Mouse (Mus musculus) embryonic stem cell, embryonic (primary cell): ENCODE measurements around the gene Prss53.

ENCODE experiments used
- CTCF ChIA-PET, 4 experiments: fragments of 300-600 bp in 2 of 4; fragments of 350-600 bp in 2 of 4; sonication (Branson Sonifier 250); formaldehyde crosslinking; loops; one replicate each; lab custom pipeline; 2022; ENCODE audit warnings: inconsistent platforms in 2 of 4; lab: Charles Lee
- POLR2A ChIA-PET, 4 experiments: fragments of 300-600 bp in 2 of 4; fragments of 350-600 bp in 2 of 4; sonication (Branson Sonifier 250); formaldehyde crosslinking; loops; one replicate each; lab custom pipeline; 2022; ENCODE audit warnings: antibody characterized with exemption in 4 of 4, inconsistent platforms in 1 of 4; lab: Charles Lee

The Prss53 gene

GRCm38 (mm10) chr7:127876041-127876466 lies 14.7 kb downstream of the Prss53 start, which contains the start of gene Zfp646:
Zfp646 (plus strand) TSS chr7:127876221.
- CTCF ChIA-PET, result interaction anchor here in 3 of 4 experiments (0.6 to 2.3 kb wide), 11 partner anchors 8 to 201 kb away, joined by 3 to 12 read pairs (median 4); partner anchors contain the start of genes Gm21974 (in 1 of the 3) and Vkorc1 (in 1 of the 3)
- POLR2A ChIA-PET, result interaction anchor here (0.6 to 5.6 kb wide), 65 partner anchors 8 to 1449 kb away, joined by 3 to 72 read pairs (median 4); partner anchors contain the start of genes Gm21974 (in 3 of the 4), Vkorc1 (in 3 of the 4), Fus (in 2 of the 4) and Kat8 (in 2 of the 4)

GRCm38 (mm10) chr7:127875627-127876001 lies 15.2 kb downstream of the Prss53 start:
- ChIA-PET CTCF (interaction anchor here in 3 of 4 experiments (0.7 to 2.3 kb wide), 9 partner anchors 9 to 200 kb away, joined by 3 to 12 read pairs (median 4); partner anchors contain the start of genes Gm21974 (in 1 of the 3) and Vkorc1 (in 1 of the 3)), POLR2A (interaction anchor here (0.5 to 5.6 kb wide), 46 partner anchors 8 to 1448 kb away, joined by 3 to 72 read pairs (median 5); partner anchors contain the start of genes Gm21974 (in 3 of the 4), Vkorc1 (in 3 of the 4), Fus (in 2 of the 4) and Kat8 (in 2 of the 4))

GRCm38 (mm10) chr7:127874812-127875626 lies 15.8 kb downstream of the Prss53 start:
- POLR2A ChIA-PET, result interaction anchor here (0.5 to 5.6 kb wide), 37 partner anchors 7 to 1448 kb away, joined by 3 to 72 read pairs (median 6); partner anchors contain the start of genes Fus (in 2 of the 4), Gm21974 (in 2 of the 4), Kat8 (in 2 of the 4) and Vkorc1 (in 2 of the 4)
- CTCF ChIA-PET, result interaction anchor here in 2 of 4 experiments (0.5 to 2.3 kb wide), 4 partner anchors 8 to 189 kb away, joined by 4 to 12 read pairs (median 6); partner anchors contain the start of gene Kat8 (in 1 of the 2)

- POLR2A ChIA-PET, result interaction anchor here (0.6 to 3.5 kb wide), 35 partner anchors 9 to 213 kb away, joined by 3 to 30 read pairs (median 4); partner anchors contain the start of genes Hsd3b7 (in 2 of the 4), Orai3 (in 2 of the 4), Bckdk (in 1 of the 4) and Gm21974 (in 1 of the 4)
- CTCF ChIA-PET, result interaction anchor here (0.6 to 2.5 kb wide), 34 partner anchors 9 to 214 kb away, joined by 3 to 10 read pairs (median 4); partner anchors contain the start of genes Bcl7c (in 1 of the 4), Ctf1 (in 1 of the 4), Fus (in 1 of the 4) and Gm21974 (in 1 of the 4)
These were observed 20.5 kb downstream of the Prss53 start for GRCm38 (mm10) chr7:127870136-127870821.

GRCm38 (mm10) chr7:127869149-127869810 lies 21.5 kb downstream of the Prss53 start:
- ChIA-PET CTCF (interaction anchor here in 3 of 4 experiments (0.6 to 3.0 kb wide), 6 partner anchors 66 to 194 kb away, joined by 3 to 14 read pairs (median 6); partner anchors contain the start of gene Hsd3b7 (in 1 of the 3)), POLR2A (interaction anchor here in 3 of 4 experiments (0.5 to 4.0 kb wide), 29 partner anchors 8 to 212 kb away, joined by 3 to 30 read pairs (median 4); partner anchors contain the start of genes Hsd3b7 (in 2 of the 3), Bckdk (in 1 of the 3), Gm21974 (in 1 of the 3) and Orai3 (in 1 of the 3))

- POLR2A ChIA-PET, result interaction anchor here (0.7 to 4.4 kb wide), 78 partner anchors 8 to 371 kb away, joined by 3 to 37 read pairs (median 5); partner anchors contain the start of genes Kat8 (in 3 of the 4), Zfp646 (in 3 of the 4), Zfp668 (in 3 of the 4) and Fus (in 2 of the 4)
- CTCF ChIA-PET, result interaction anchor here in 3 of 4 experiments (0.6 to 3.2 kb wide), 25 partner anchors 9 to 311 kb away, joined by 3 to 15 read pairs (median 5); partner anchors contain the start of genes Zfp646 (in 2 of the 3), Zfp668 (in 2 of the 3), Bcl7c (in 1 of the 3) and Hsd3b7 (in 1 of the 3)
These were observed 23.1 kb downstream of the Prss53 start for GRCm38 (mm10) chr7:127867641-127868040.

GRCm38 (mm10) chr7:127866434-127866833 lies 24.3 kb downstream of the Prss53 start:
- CTCF ChIA-PET, result interaction anchor here in 3 of 4 experiments (0.5 to 3.2 kb wide), 17 partner anchors 9 to 737 kb away, joined by 3 to 15 read pairs (median 4); partner anchors contain the start of genes Zfp646 (in 2 of the 3) and Zfp668 (in 1 of the 3)
- POLR2A ChIA-PET, result interaction anchor here in 3 of 4 experiments (0.6 to 4.4 kb wide), 48 partner anchors 9 to 200 kb away, joined by 3 to 37 read pairs (median 6); partner anchors contain the start of genes Kat8 (in 3 of the 3), Zfp668 (in 3 of the 3), Fus (in 2 of the 3) and Setd1a (in 2 of the 3)

GRCm38 (mm10) chr7:127858258-127858657 lies 32.5 kb downstream of the Prss53 start:
- POLR2A ChIA-PET, result interaction anchor here in 3 of 4 experiments (0.6 to 5.7 kb wide), 9 partner anchors 9 to 410 kb away, joined by 3 to 26 read pairs (median 3); partner anchors contain the start of genes Hsd3b7 (in 1 of the 3), Stx1b (in 1 of the 3) and Stx4a (in 1 of the 3)
- CTCF ChIA-PET, result interaction anchor here in 1 of 4 experiments (1.3 to 1.4 kb wide), 2 partner anchors 8 to 60 kb away, joined by 3 to 4 read pairs; no protein-coding TSS in a partner anchor

GRCm38 (mm10) chr7:127850906-127851305 lies 39.9 kb downstream of the Prss53 start:
- ChIA-PET CTCF (interaction anchor here in 2 of 4 experiments (0.6 to 2.8 kb wide), 4 partner anchors 16 to 84 kb away, joined by 3 to 11 read pairs (median 5); partner anchors contain the start of genes Stx1b (in 1 of the 2) and Stx4a (in 1 of the 2)), POLR2A (interaction anchor here in 3 of 4 experiments (0.9 to 4.1 kb wide), 10 partner anchors 10 to 143 kb away, joined by 3 to 17 read pairs (median 4); partner anchors contain the start of genes Hsd3b7 (in 1 of the 3) and Pycard (in 1 of the 3))

GRCm38 (mm10) chr7:127849973-127850875 lies 40.5 kb downstream of the Prss53 start:
- CTCF ChIA-PET, result interaction anchor here in 2 of 4 experiments (0.6 to 2.8 kb wide), 3 partner anchors 12 to 85 kb away, joined by 3 to 11 read pairs (median 5); no protein-coding TSS in a partner anchor
- POLR2A ChIA-PET, result interaction anchor here (0.5 to 4.1 kb wide), 20 partner anchors 7 to 182 kb away, joined by 3 to 17 read pairs (median 4); partner anchors contain the start of genes Fus (in 1 of the 4), Hsd3b7 (in 1 of the 4), Pycard (in 1 of the 4) and Setd1a (in 1 of the 4)

GRCm38 (mm10) chr7:127842001-127842718 lies 48.6 kb downstream of the Prss53 start:
- ChIA-PET CTCF (interaction anchor here in 3 of 4 experiments (0.6 to 1.9 kb wide), 7 partner anchors 19 to 165 kb away, joined by 3 to 14 read pairs (median 3); partner anchors contain the start of genes Bcl7c (in 1 of the 3) and Zfp646 (in 1 of the 3)), POLR2A (interaction anchor here in 3 of 4 experiments (0.5 to 3.5 kb wide), 41 partner anchors 8 to 396 kb away, joined by 3 to 16 read pairs (median 5); partner anchors contain the start of genes Fus (in 2 of the 3), Zfp646 (in 2 of the 3), 9130023H24Rik (in 1 of the 3) and Ctf1 (in 1 of the 3))

GRCm38 (mm10) chr7:127841340-127842000 lies 49.3 kb downstream of the Prss53 start:
- CTCF ChIA-PET, result interaction anchor here (0.5 to 2.2 kb wide), 16 partner anchors 11 to 253 kb away, joined by 3 to 14 read pairs (median 4); partner anchors contain the start of genes Bcl7c (in 1 of the 4), Ccdc189 (in 1 of the 4), Hsd3b7 (in 1 of the 4) and Rnf40 (in 1 of the 4)
- POLR2A ChIA-PET, result interaction anchor here in 3 of 4 experiments (0.5 to 3.5 kb wide), 73 partner anchors 8 to 496 kb away, joined by 3 to 16 read pairs (median 4); partner anchors contain the start of genes Fus (in 2 of the 3), Kat8 (in 2 of the 3), Setd1a (in 2 of the 3) and Zfp646 (in 2 of the 3)
